In genomic region chr3:62338044-62338443, GRCm38 (mm10) we compare ENCODE assay signal across 8 mouse cellular contexts. TPM values are rescaled to one million over a fixed set of nuclear protein-coding genes. Genes with fewer than 3 reads are reported as not detected.
DNase-seq lines count a peak whose midpoint lies in the region; ATAC-seq and TF ChIP-seq lines count a peak whose summit lies in the region.

TSS of gene Arhgef26 (plus strand) at chr3:62338344.

- H3K27me3 ChIP-seq in midbrain, embryonic 16.5 days (ENCODE audit: control insufficient read depth, insufficient read depth, low read depth, low read length), result peaks cover 7% of the 10 kb centered on the region; the same call in 1 of the 2 replicates

- no peaks in the 10 kb centered on the region for H3K36me3 ChIP-seq in midbrain, embryonic 16.5 days (ENCODE audit: control insufficient read depth, insufficient read depth, low read length)

- no peak for ATAC-seq in midbrain, embryonic 16.5 days
- no peak for ATAC-seq in activated CD4-positive, CD25-positive, alpha-beta regulatory T cell, adult 4 months

- H3K9ac ChIP-seq in midbrain, embryonic 16.5 days (ENCODE audit: low read depth, low read length), result peak within 1 kb of the TSS; percentile 69

- TF ChIP-seq POLR2A in embryonic fibroblast, embryonic 13.5 days (IDR thresholded peaks at IDR 0.05; ENCODE audit: low read depth, low read length), result no peak

- H3K4me3 ChIP-seq in embryonic fibroblast, embryonic 13.5 days (ENCODE audit: insufficient read depth, low read length), result peak within 1 kb of the TSS; percentile 67
- peak within 1 kb of the TSS; percentile 81 for H3K4me3 ChIP-seq in midbrain, embryonic 16.5 days (ENCODE audit: low read depth, low read length)

- H3K4me1 ChIP-seq in embryonic fibroblast, embryonic 13.5 days (ENCODE audit: control insufficient read depth, insufficient read depth, low read length), result no peaks in the 10 kb centered on the region
- no peaks in the 10 kb centered on the region; the same call in 1 of the 2 replicates for H3K4me1 ChIP-seq in midbrain, embryonic 16.5 days (ENCODE audit: control insufficient read depth, insufficient read depth, low read length)

- no peak for TF ChIP-seq CTCF in embryonic fibroblast, embryonic 13.5 days (IDR thresholded peaks at IDR 0.05; ENCODE audit: borderline replicate concordance, insufficient read depth, low read length)

- H3K9me3 ChIP-seq in midbrain, embryonic 16.5 days (replicated peaks; ENCODE audit: control insufficient read depth, low read length, poor library complexity, severe bottlenecking), result no peaks in the 10 kb centered on the region

- no peak within 1 kb of the TSS for H3K27ac ChIP-seq in embryonic fibroblast, embryonic 13.5 days (ENCODE audit: insufficient read depth, low read length)
- peak within 1 kb of the TSS; percentile 60 for H3K27ac ChIP-seq in midbrain, embryonic 16.5 days (ENCODE audit: low read length)

- 82% methylated on average over 3 of the region's 3 CpGs for WGBS in midbrain, embryonic 16.5 days

- DNase-seq in layer of hippocampus, adult 8-10 months (ENCODE audit: low spot score in 2 of 2), result no peak
- no peak for DNase-seq in layer of hippocampus, adult 9-10 months (ENCODE audit: low spot score)
- DNase-seq in layer of hippocampus, postnatal 14 days (ENCODE audit: low spot score in 2 of 2), result no peak
- no peak for DNase-seq in B cell, adult 2 months
- DNase-seq in kidney, adult 8-10 months, result no peak

- H3K4me2 ChIP-seq in midbrain, embryonic 16.5 days (ENCODE audit: low read length), result peak within 1 kb of the TSS; percentile 68

RNA-seq across cellular contexts. Expression of gene Arhgef26, which starts in this region (rescaled TPM):
- total RNA-seq in layer of hippocampus, adult 8-10 months (2022), result 10 to 100 TPM; 50.6 to 64.3 (median 59.8) TPM
- 0.23 and 1.1 TPM in 2 replicates for polyA plus RNA-seq in embryonic fibroblast, embryonic 13.5 days (2011; ENCODE audit: insufficient read length, low read depth, missing spikeins)
- total RNA-seq in layer of hippocampus, postnatal 14 days (2021), result 10 to 100 TPM; 63.2 to 64.1 TPM
- polyA plus RNA-seq in midbrain, embryonic 16.5 days (2015; fragmentation: Nextera tagmentation; extraction: Ambion mirVana), result 10.7 and 12.9 TPM in 2 replicates
- polyA plus RNA-seq in activated CD4-positive, CD25-positive, alpha-beta regulatory T cell, adult 4 months (2017; shearing (Covaris generic)), result under 1 TPM; 0.08 to 0.53 TPM
